Mouse (Mus musculus): ENCODE measurements around the gene Gpd2.

DNA sequence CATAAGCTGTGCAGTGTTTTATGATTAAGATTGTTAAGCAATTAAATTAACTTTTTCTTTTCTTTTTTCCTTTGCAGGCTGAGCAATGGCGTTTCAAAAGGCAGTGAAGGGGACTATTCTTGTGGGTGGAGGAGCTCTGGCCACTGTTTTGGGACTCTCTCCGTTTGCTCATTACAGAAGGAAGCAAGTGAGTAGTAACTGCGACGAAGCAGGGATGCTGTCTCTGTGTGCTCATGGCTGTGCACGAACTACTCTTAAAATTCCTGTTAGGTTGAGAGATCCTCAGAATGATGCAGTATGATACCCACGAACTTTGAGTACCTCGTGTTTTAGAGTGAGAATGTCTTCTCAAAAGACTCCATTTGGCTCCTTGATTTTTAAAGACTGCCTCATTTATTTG is 30.5 kb downstream of the Gpd2 start:
- TF ChIP-seq CTCF (IDR thresholded peaks at IDR 0.05; ENCODE audit: extremely low read depth, insufficient read depth, insufficient read length, insufficient replicate concordance) (no peak), POLR2A (IDR thresholded peaks at IDR 0.05; ENCODE audit: low read depth, low read length) (no peak)
